Mouse (Mus musculus) cortical plate, adult 2 months (tissue): ENCODE results near the gene Ctr9.

ENCODE experiments used
- CTCF ChIP-seq: fragments of 200-500 bp; IDR thresholded peaks from 2 replicates; pipeline ENCODE4 v1.5.1; 2011; ENCODE audit warnings: mild to moderate bottlenecking, control low read depth, low read length; ENCODE audit not compliant: insufficient read depth; ENCODE audit errors: extremely low read depth
- POLR2A ChIP-seq: fragments of 200-500 bp; IDR thresholded peaks from 2 replicates; pipeline ENCODE4 v1.6.1; 2011; ENCODE audit warnings: mild to moderate bottlenecking, low read length, control low read depth; ENCODE audit not compliant: insufficient read depth; ENCODE audit errors: extremely low read depth

DNA sequence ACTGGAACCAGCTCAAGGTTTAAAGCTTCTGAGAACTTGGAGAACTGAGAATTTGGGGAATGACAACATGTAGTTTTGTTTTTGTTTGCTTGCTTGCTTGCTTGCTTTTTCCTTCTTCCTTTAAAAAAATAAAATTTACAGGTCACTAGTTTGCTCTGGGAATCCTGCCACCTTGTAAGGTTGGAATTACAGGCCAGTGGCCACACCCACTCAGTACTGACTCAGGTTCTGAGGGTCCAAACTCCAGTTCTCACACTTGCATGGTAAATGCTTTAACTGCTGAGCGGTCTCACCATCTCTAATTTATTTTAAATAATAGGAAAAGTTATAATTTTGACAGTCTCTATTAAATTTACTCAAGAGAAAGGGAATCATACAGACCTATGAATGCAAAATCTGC is 69.4 kb downstream of the Ctr9 start:
- TF ChIP-seq POLR2A (no peak), CTCF (no peak)
